Mouse (Mus musculus): ENCODE measurements around the gene Mcm6. TPM values are rescaled to one million over a fixed set of nuclear protein-coding genes. Genes with fewer than 3 reads are reported as not detected.

Gene Mcm6
- 3.0 and 7.1 TPM in 2 replicates for polyA plus RNA-seq (2012; rRNA removed; ENCODE audit: low replicate concordance)

GRCm38 (mm10) chr1:128359554-128360376 is at the start of gene Mcm6:
Mcm6 (minus strand) TSS chr1:128359664.

GRCm38 (mm10) chr1:128328218-128328617 is 31.2 kb downstream of the Mcm6 start, which contains the start of gene Lct:
Lct (minus strand) TSS chr1:128328318.

Other genes with a start within 250 kb of the Mcm6 start
- 14.3 and 14.6 TPM in 2 replicates for gene Ubxn4, start 115.7 kb downstream of the Mcm6 start, polyA plus RNA-seq (2012; rRNA removed; ENCODE audit: low replicate concordance)
- 93.8 and 435 TPM in 2 replicates for gene Lct, start 31.3 kb downstream of the Mcm6 start, polyA plus RNA-seq (2012; rRNA removed; ENCODE audit: low replicate concordance)
- 2.7 and 4.4 TPM in 2 replicates for gene Dars, start 57.7 kb upstream of the Mcm6 start, polyA plus RNA-seq (2012; rRNA removed; ENCODE audit: low replicate concordance)
- 8.1 and 12.2 TPM in 2 replicates for gene Cxcr4, start 232.6 kb upstream of the Mcm6 start, polyA plus RNA-seq (2012; rRNA removed; ENCODE audit: low replicate concordance)

Data from duodenum, adult 2 months (tissue).